Mouse (Mus musculus) ES-E14 (cell line): ENCODE data around the gene Rnf144a.

Source experiments
- CHD2 ChIP-seq: IDR thresholded peaks from 2 replicates; pipeline ENCODE4 v1.6.1; 2014; ENCODE audit warnings: mild to moderate bottlenecking, low read depth, low read length, inconsistent platforms
- HCFC1 ChIP-seq: IDR thresholded peaks from 2 replicates; pipeline ENCODE4 v1.6.1; 2012; ENCODE audit warnings: low read length, inconsistent platforms, borderline replicate concordance; ENCODE audit not compliant: insufficient read depth
- MAFK ChIP-seq: IDR thresholded peaks from 2 replicates; pipeline ENCODE4 v1.6.1; 2014; ENCODE audit warnings: mild to moderate bottlenecking, low read depth, low read length, inconsistent platforms; ENCODE audit not compliant: insufficient read depth
- ZC3H11A ChIP-seq: IDR thresholded peaks from 2 replicates; pipeline ENCODE4 v1.6.1; 2012; ENCODE audit warnings: low read depth, mild to moderate bottlenecking, inconsistent platforms, low read length, borderline replicate concordance
- ZNF384 ChIP-seq: IDR thresholded peaks from 2 replicates; pipeline ENCODE4 v1.6.1; 2012; ENCODE audit warnings: low read depth, low read length, inconsistent platforms

- no peak for TF ChIP-seq ZNF384
- no peak for TF ChIP-seq MAFK
- TF ChIP-seq HCFC1, result no peak
- TF ChIP-seq CHD2, result no peak
- no peak for TF ChIP-seq ZC3H11A
Measured at GRCm38 (mm10) chr12:26401696-26402470, 13.2 kb downstream of the Rnf144a start.
